Comparison of ENCODE assay signal across 17 mouse cellular contexts in genomic region chr6:72778779-72779776, GRCm38 (mm10). TPM values are rescaled to one million over a fixed set of nuclear protein-coding genes. Genes with fewer than 3 reads are reported as not detected.
A peak's percentile ranks its signal among the peaks of the same experiment; 100 is the strongest.
DNase-seq lines count a peak whose midpoint lies in the region; ATAC-seq and TF ChIP-seq lines count a peak whose summit lies in the region.
"Had no signal": no experiment of that assay in that cellular context is flagged by ENCODE, and none has a peak within 500 bp of the region (broad histone marks: within the 10 kb centered on the region; RNA-seq: fewer than 3 reads in every experiment).

No protein-coding gene starts in this region.

- H3K27me3 ChIP-seq in kidney, adult 2 months (replicated peaks; ENCODE audit: control insufficient read depth, insufficient read depth, low read length) = no peaks in the 10 kb centered on the region
- H3K27me3 ChIP-seq in kidney, embryonic 14.5 days (ENCODE audit: control insufficient read depth, insufficient read depth, low read length) = no peaks in the 10 kb centered on the region
- H3K27me3 ChIP-seq in intestine, embryonic 16.5 days (replicated peaks; ENCODE audit: control insufficient read depth, insufficient read depth, low read length) = no peaks in the 10 kb centered on the region
- H3K27me3 ChIP-seq: embryonic facial prominence, embryonic 13.5 days had no signal

- no peaks in the 10 kb centered on the region for H3K36me3 ChIP-seq in kidney, adult 2 months (ENCODE audit: control insufficient read depth, insufficient read depth, low read length)
- peaks cover 34% of the 10 kb centered on the region for H3K36me3 ChIP-seq in kidney, embryonic 14.5 days (ENCODE audit: control insufficient read depth, insufficient read depth, low read length)
- H3K36me3 ChIP-seq in intestine, embryonic 16.5 days (ENCODE audit: control insufficient read depth, insufficient read depth, low read length) = 0 out of 2 replicates have a peak, but pooled peaks cover 4% of the 10 kb centered on the region

- no peak for TF ChIP-seq POLR2A in kidney, adult 2 months (IDR thresholded peaks at IDR 0.05; ENCODE audit: low read depth, low read length)

- DNase-seq in kidney, adult 2 months = peak; percentile 10
- peak; percentile 52 for DNase-seq in ES-CJ7 (ENCODE audit: low read depth, low spot score)
- DNase-seq in lung, postnatal 10 days = peak; percentile 16
- DNase-seq in urinary bladder, postnatal 14 days (ENCODE audit: low spot score) = no peak
- DNase-seq in layer of hippocampus, adult 9-10 months (ENCODE audit: low spot score) = no peak
- DNase-seq in embryo, embryonic 11 days = no peak
- DNase-seq: cerebellum, postnatal 14 days; heart, adult 18-20 months; heart, postnatal 10 days; kidney, postnatal 14 days; left cerebral cortex, postnatal 4 days; midbrain, embryonic 14.5 days had no signal

- TF ChIP-seq CTCF in kidney, adult 2 months (conservative IDR thresholded peaks at IDR 0.05; ENCODE audit: insufficient read depth, insufficient read length, low read depth, low read length) = peak; percentile 15; the same call in 1 of the 2 replicates

- no peaks in the 10 kb centered on the region for H3K9me3 ChIP-seq in kidney, embryonic 14.5 days (ENCODE audit: control insufficient read depth, low read length)
- no peaks in the 10 kb centered on the region for H3K9me3 ChIP-seq in intestine, embryonic 16.5 days (ENCODE audit: control insufficient read depth, low read length)
- H3K9me3 ChIP-seq: embryonic facial prominence, embryonic 13.5 days had no signal

- H3K4me1 ChIP-seq in kidney, adult 2 months (ENCODE audit: control insufficient read depth, insufficient read depth, low read length) = no peaks in the 10 kb centered on the region
- 0 out of 2 replicates have a peak, but pooled peaks cover 6% of the 10 kb centered on the region for H3K4me1 ChIP-seq in kidney, embryonic 14.5 days (ENCODE audit: control insufficient read depth, insufficient read depth, low read length)
- peaks cover 4% of the 10 kb centered on the region; the same call in 1 of the 2 replicates for H3K4me1 ChIP-seq in intestine, embryonic 16.5 days (ENCODE audit: control insufficient read depth, insufficient read depth, low read length)

- no peak overlapping the region for H3K4me3 ChIP-seq in kidney, adult 2 months (ENCODE audit: insufficient read depth, low read depth, low read length)
- no peak overlapping the region for H3K4me3 ChIP-seq in kidney, embryonic 14.5 days (ENCODE audit: low read length)
- H3K4me3 ChIP-seq in intestine, embryonic 16.5 days (ENCODE audit: low read length) = no peak overlapping the region
- H3K4me3 ChIP-seq: embryonic facial prominence, embryonic 13.5 days; forebrain, embryonic 10.5 days had no signal

- H3K9ac ChIP-seq in kidney, embryonic 14.5 days (ENCODE audit: low read depth, low read length) = no peak overlapping the region
- no peak overlapping the region for H3K9ac ChIP-seq in intestine, embryonic 16.5 days (ENCODE audit: low read depth, low read length)
- H3K9ac ChIP-seq: embryonic facial prominence, embryonic 13.5 days had no signal

- no peak for ATAC-seq in kidney, embryonic 14.5 days (ENCODE audit: low FRiP score, low TSS enrichment)
- peak; percentile 56 for ATAC-seq in intestine, embryonic 16.5 days

- H3K27ac ChIP-seq in kidney, adult 2 months (ENCODE audit: insufficient read depth, low read depth, low read length) = no peak overlapping the region
- H3K27ac ChIP-seq in kidney, embryonic 14.5 days (ENCODE audit: low read depth, low read length) = no peak overlapping the region
- no peak overlapping the region for H3K27ac ChIP-seq in intestine, embryonic 16.5 days (ENCODE audit: low read length)
- H3K27ac ChIP-seq: embryonic facial prominence, embryonic 13.5 days; forebrain, embryonic 10.5 days; macrophage had no signal

- H3K4me2 ChIP-seq in kidney, embryonic 14.5 days (replicated peaks; ENCODE audit: low read depth, low read length) = no peak overlapping the region
- no peak overlapping the region for H3K4me2 ChIP-seq in intestine, embryonic 16.5 days (ENCODE audit: low read depth, low read length)
- H3K4me2 ChIP-seq: embryonic facial prominence, embryonic 13.5 days had no signal

- 74% methylated on average over 15 of the region's 15 CpGs for WGBS in kidney, adult 2 months
- 78% methylated on average over 15 of the region's 15 CpGs for WGBS in kidney, embryonic 14.5 days
- 73% methylated on average over 15 of the region's 15 CpGs for WGBS in intestine, embryonic 16.5 days

RNA-seq across cellular contexts. Expression of gene Tcf7l1, which starts 10.0 kb away (rescaled TPM):
- polyA plus RNA-seq in kidney, adult 2 months (2012; rRNA removed) = 13.2 and 16.3 TPM in 2 replicates
- 38.7 and 48.8 TPM in 2 replicates for polyA plus RNA-seq in kidney, embryonic 14.5 days (2014; fragmentation: Nextera tagmentation; extraction: Ambion mirVana)
- 8.5 and 11.2 TPM in 2 replicates for polyA plus RNA-seq in intestine, embryonic 16.5 days (2015; fragmentation: Nextera tagmentation; extraction: Ambion mirVana)
- polyA plus RNA-seq: macrophage had no signal

Comparison
In these comparisons a context has a peak if more than half of its experiments do, and no peak if none do; other contexts are left out.
1. DNase-seq: peak in kidney, adult 2 months (single experiment), ES-CJ7 (single experiment) and lung, postnatal 10 days (single experiment); none in urinary bladder, postnatal 14 days (single experiment), layer of hippocampus, adult 9-10 months (single experiment) and embryo, embryonic 11 days (single experiment).